Mouse (Mus musculus) E14TG2a.4 (cell line): ENCODE results near the gene Ccer2.

Source experiments
- H3K27me3 ChIP-seq: 2 replicates; pipeline ENCODE4 v1.6.1; 2014; ENCODE audit warnings: low read length, control low read depth; ENCODE audit not compliant: insufficient read depth
- H3K36me3 ChIP-seq: 2 replicates; pipeline ENCODE4 v1.6.1; 2014; ENCODE audit warnings: low read length, control low read depth; ENCODE audit not compliant: insufficient read depth
- H3K4me1 ChIP-seq: replicated peaks from 2 replicates; pipeline ENCODE4 v1.6.1; 2014; ENCODE audit warnings: low read depth, low read length, control low read depth
- H3K4me3 ChIP-seq: replicated peaks from 2 replicates; pipeline ENCODE4 v1.5.1; 2014; ENCODE audit warnings: mild to moderate bottlenecking, low read length
- H3K9me3 ChIP-seq: 2 replicates; pipeline ENCODE4 v1.6.1; 2014; ENCODE audit warnings: low read length, control low read depth
- CTCF ChIP-seq: conservative IDR thresholded peaks from 2 replicates; pipeline ENCODE4 v1.5.1; 2014; ENCODE audit warnings: low read length
- NANOG ChIP-seq: IDR thresholded peaks from 2 replicates; pipeline ENCODE4 v1.6.1; 2014; ENCODE audit warnings: borderline replicate concordance, low read length, mixed read lengths
- POU5F1 ChIP-seq: IDR thresholded peaks from 2 replicates; pipeline ENCODE4 v1.6.1; 2014; ENCODE audit warnings: low read length, borderline replicate concordance

Ccer2 gene

GRCm38 (mm10) chr7:28735701-28736100 lies 20.3 kb upstream of the Ccer2 start:
- peaks cover 44% of the 10 kb centered on the region for H3K36me3 ChIP-seq

GRCm38 (mm10) chr7:28739829-28740228 lies 16.1 kb upstream of the Ccer2 start:
- peak overlapping the region; percentile 98 for H3K4me3 ChIP-seq
- no peaks in the 10 kb centered on the region for H3K27me3 ChIP-seq
- peaks cover 54% of the 10 kb centered on the region for H3K36me3 ChIP-seq
- TF ChIP-seq NANOG (no peak), CTCF (no peak), POU5F1 (no peak)
- H3K9me3 ChIP-seq: no peaks in the 10 kb centered on the region
- peaks cover 67% of the 10 kb centered on the region for H3K4me1 ChIP-seq

More at GRCm38 (mm10) chr7:28735701-28736100, 20.3 kb upstream of the Ccer2 start:
- Histone ChIP-seq H3K4me1 (peaks cover 81% of the 10 kb centered on the region), H3K27me3 (no peaks in the 10 kb centered on the region), H3K4me3 (peak overlapping the region; percentile 76), H3K9me3 (peaks cover 8% of the 10 kb centered on the region)
- TF ChIP-seq NANOG: no peak
- no peak for TF ChIP-seq CTCF
- TF ChIP-seq POU5F1: no peak

DNA sequence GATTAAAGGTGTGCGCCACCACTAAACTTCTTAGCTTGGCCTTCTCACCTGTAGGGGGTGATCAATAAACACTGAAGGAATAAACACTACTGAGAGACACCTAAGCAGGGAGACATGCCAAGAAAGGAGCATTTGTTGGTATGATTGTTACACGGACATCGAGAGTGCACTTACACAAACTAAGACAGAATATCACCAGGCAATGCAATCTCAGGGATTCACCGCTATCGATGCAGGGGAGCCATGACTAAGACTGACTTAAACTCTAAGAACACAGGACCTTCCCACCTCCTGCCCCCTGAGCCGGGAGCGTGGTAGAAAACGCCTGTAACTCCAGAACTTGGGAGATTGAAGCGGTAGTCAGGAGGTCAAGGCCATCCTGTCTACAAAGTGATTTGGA lies 15.0 kb upstream of the Ccer2 start:
- Histone ChIP-seq H3K9me3 (no peaks in the 10 kb centered on the region), H3K36me3 (peaks cover 65% of the 10 kb centered on the region), H3K4me3 (peak overlapping the region; percentile 98), H3K27me3 (no peaks in the 10 kb centered on the region), H3K4me1 (peaks cover 58% of the 10 kb centered on the region)
- TF ChIP-seq CTCF: no peak
- TF ChIP-seq POU5F1: no peak
- no peak for TF ChIP-seq NANOG

GRCm38 (mm10) chr7:28741368-28741708 lies 14.6 kb upstream of the Ccer2 start:
- peaks cover 66% of the 10 kb centered on the region for H3K36me3 ChIP-seq
- H3K4me3 ChIP-seq: peak overlapping the region; percentile 98
- no peaks in the 10 kb centered on the region for H3K27me3 ChIP-seq
- no peaks in the 10 kb centered on the region for H3K9me3 ChIP-seq
- TF ChIP-seq POU5F1 (no peak), NANOG (no peak), CTCF (no peak)
- peaks cover 54% of the 10 kb centered on the region for H3K4me1 ChIP-seq

DNA sequence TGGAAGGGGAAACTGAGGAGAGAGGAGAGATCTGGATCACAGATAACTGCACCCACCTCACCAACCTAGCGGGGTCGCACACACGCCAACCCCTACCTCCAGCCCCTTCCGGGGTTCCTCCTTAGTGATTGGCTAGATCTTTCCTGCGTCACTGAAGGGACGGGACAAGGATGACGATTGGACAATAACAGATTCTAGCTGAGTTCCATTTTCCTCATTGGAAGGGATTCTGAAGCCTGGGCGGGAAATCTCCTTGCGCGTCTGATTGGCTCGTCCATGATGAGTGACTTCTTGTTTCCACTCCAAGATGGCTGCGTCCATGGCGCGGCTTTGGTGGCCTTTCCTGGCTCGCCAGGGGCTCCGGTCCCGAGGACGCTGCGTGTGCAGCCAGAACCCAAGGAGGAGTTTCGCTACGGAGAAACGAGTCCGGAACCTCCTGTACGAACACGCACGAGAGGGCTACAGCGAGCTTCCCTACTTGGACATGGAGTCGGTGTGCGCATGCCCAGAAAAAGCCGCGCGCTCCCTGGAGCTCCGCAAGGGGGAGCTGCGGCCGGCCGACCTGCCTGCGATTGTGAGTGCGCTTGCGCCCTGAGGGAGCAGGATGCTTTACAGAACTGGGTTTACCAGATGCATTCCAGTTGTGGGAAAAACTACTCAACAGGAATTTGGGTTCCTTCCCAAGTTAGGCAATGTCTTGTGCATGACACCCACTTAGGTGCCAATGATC lies 14.1 kb upstream of the Ccer2 start, which contains the start of the genes Mrps12 and Sars2:
Gene Mrps12, minus strand, starts transcription at position 112 of the 730 bp plus-strand sequence.
Gene Sars2, plus strand, starts transcription at position 284 of the 730 bp plus-strand sequence.
- peak; percentile 50 for TF ChIP-seq CTCF
- no peak for TF ChIP-seq NANOG
- peak within 1 kb of the TSS; percentile 98 for H3K4me3 ChIP-seq
- no peaks in the 10 kb centered on the region for H3K9me3 ChIP-seq
- H3K4me1 ChIP-seq: peaks cover 49% of the 10 kb centered on the region
- peaks cover 66% of the 10 kb centered on the region for H3K36me3 ChIP-seq
- no peaks in the 10 kb centered on the region for H3K27me3 ChIP-seq

GRCm38 (mm10) chr7:28749935-28750334 lies 6.0 kb upstream of the Ccer2 start:
- Histone ChIP-seq H3K4me1 (peaks cover 34% of the 10 kb centered on the region), H3K27me3 (peaks cover 5% of the 10 kb centered on the region; the same call in 1 of the 2 replicates), H3K36me3 (peaks cover 82% of the 10 kb centered on the region), H3K9me3 (no peaks in the 10 kb centered on the region), H3K4me3 (no peak overlapping the region)
- no peak for TF ChIP-seq NANOG

- TF ChIP-seq POU5F1: no peak
- TF ChIP-seq CTCF: no peak
- no peak for TF ChIP-seq NANOG
- peaks cover 65% of the 10 kb centered on the region for H3K4me1 ChIP-seq
- H3K27me3 ChIP-seq: peaks cover 33% of the 10 kb centered on the region
- peaks cover 48% of the 10 kb centered on the region for H3K36me3 ChIP-seq
- no peak overlapping the region for H3K4me3 ChIP-seq
- no peaks in the 10 kb centered on the region for H3K9me3 ChIP-seq
Measured at GRCm38 (mm10) chr7:28758623-28759022, 2.6 kb downstream of the Ccer2 start.

GRCm38 (mm10) chr7:28761907-28762306 lies 5.9 kb downstream of the Ccer2 start:
- Histone ChIP-seq H3K4me3 (0 out of 2 replicates have a peak overlapping the region, but pooled peaks have one; percentile 7), H3K36me3 (peaks cover 39% of the 10 kb centered on the region), H3K4me1 (peaks cover 66% of the 10 kb centered on the region), H3K27me3 (peaks cover 8% of the 10 kb centered on the region), H3K9me3 (no peaks in the 10 kb centered on the region)
- no peak for TF ChIP-seq POU5F1
- no peak for TF ChIP-seq NANOG
- TF ChIP-seq CTCF: no peak

DNA sequence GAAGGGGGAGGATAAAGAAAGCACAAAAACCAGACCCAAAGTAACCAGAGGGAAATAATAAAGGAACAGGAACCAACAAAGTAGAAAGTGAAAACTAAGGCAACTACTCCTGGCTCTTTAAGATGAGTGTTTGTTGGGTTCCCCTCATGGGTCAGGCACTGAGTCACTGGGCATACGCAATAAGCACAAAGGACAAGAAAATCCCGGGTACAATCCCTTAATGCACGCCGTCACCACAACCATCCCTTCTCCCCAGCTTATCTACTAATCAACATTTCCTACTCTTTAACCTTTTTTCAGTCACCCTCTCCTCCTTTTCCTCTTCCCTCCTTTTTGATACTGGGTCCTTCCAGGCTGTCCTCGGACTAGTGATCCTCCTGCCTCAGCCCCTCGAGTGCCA lies 9.2 kb downstream of the Ccer2 start:
- 0 out of 2 replicates have a peak, but pooled peaks cover 2% of the 10 kb centered on the region for H3K27me3 ChIP-seq
- H3K4me1 ChIP-seq: peaks cover 42% of the 10 kb centered on the region
- TF ChIP-seq NANOG (no peak), POU5F1 (no peak), CTCF (no peak)
- H3K9me3 ChIP-seq: no peaks in the 10 kb centered on the region
- peaks cover 32% of the 10 kb centered on the region for H3K36me3 ChIP-seq
- H3K4me3 ChIP-seq: peak overlapping the region; percentile 92
